Mouse (Mus musculus): ENCODE data around the gene Parp6.

Gene Parp6

GRCm38 (mm10) chr9:59679678-59680533 lies 62.8 kb downstream of the Parp6 start, which contains the start of gene Gramd2:
Gramd2 (plus strand) TSS chr9:59680144.
- DNase-seq (ENCODE audit: low spot score in 2 of 2), result peak; percentile 69 to 73

- no peak for DNase-seq (ENCODE audit: low spot score in 2 of 2)
Measured at GRCm38 (mm10) chr9:59680534-59680875, 63.4 kb downstream of the Parp6 start.

GRCm38 (mm10) chr9:59684020-59684419 lies 66.9 kb downstream of the Parp6 start:
- no peak for DNase-seq (ENCODE audit: low spot score in 2 of 2)

DNA sequence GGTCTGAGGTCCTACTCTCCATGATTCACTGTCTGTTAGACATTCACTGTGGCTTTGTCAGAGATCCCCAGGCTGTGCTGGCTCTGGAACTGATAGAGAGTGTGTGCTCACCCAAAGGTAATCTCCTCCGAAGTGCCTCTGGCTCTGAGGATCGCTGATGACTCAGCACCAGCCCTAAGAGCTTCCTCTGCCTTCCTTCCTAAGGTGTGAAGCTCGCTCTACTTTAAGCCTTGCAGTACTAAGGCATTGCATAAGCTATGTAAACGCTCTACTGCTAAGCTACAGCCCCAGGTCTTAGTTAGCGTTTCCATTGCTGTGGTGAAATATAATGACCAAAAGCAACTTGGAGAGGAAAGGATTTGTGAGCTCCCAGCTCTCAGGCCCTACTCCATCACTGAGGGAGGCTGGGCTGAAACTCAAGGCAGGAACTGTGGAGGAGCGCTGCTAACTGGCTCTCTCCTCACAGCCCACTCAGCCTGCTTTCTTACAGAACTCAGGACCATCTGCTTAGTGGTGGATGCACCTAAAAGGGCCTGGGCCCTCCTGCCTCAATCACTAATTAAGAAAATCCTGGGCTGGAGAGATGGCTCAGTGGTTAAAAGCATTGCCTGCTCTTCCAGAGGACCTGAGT lies 70.4 kb downstream of the Parp6 start:
- DNase-seq (ENCODE audit: low spot score in 2 of 2), result peak; percentile 67 to 73

GRCm38 (mm10) chr9:59691635-59692094 lies 74.6 kb downstream of the Parp6 start:
- peak; percentile 87 for DNase-seq (ENCODE audit: low spot score in 2 of 2)

- DNase-seq (ENCODE audit: low spot score in 2 of 2), result peak in 1 of 2 experiments; percentile 63
Measured at GRCm38 (mm10) chr9:59692145-59692544, 75.1 kb downstream of the Parp6 start.

GRCm38 (mm10) chr9:59694571-59695450 lies 77.7 kb downstream of the Parp6 start:
- no peak for DNase-seq (ENCODE audit: low spot score in 2 of 2)

DNA sequence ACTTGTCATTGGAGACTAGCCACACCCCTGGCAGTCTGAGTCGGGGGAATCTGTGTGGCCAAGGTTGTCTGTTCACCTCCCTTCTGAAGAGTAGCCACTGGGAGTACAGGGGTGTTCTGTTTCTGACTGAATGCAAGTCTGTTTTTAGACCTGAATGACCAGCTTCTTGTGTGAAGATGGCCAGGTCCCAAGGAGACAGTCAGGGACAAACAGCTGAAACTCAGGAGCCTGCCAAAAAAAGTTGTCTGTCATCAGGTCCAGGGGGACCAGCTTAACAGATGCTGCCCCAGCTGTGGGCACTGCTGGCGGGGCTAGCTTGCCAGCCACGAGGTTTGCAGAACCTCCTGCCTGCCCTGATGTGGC lies 78.3 kb downstream of the Parp6 start:
- DNase-seq (ENCODE audit: low spot score in 2 of 2), result no peak

DNA sequence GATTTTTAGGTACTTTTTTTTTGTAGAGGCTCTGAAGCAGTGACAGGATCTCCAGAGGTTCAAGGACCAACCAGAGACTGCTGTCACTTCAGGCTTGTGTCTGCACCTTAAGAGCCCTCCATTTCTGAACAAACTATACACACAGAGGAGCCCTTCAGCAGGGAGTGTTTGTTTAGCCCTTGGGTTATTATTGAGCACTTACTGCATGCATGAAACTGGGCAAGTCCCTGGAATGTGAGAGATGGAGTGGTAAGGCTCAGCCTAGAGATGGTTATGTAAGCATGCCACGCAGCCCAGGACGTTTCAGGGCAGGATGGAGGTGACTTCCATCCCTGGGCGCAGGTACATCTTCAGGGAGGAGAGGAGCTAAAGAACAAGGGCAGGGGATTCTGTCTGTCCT lies 79.3 kb downstream of the Parp6 start:
- DNase-seq (ENCODE audit: low spot score in 2 of 2), result no peak

Data from frontal cortex, postnatal 36 days (tissue).